Mouse (Mus musculus): Measurements from ENCODE around the gene Cux1.

The Cux1 gene

DNA sequence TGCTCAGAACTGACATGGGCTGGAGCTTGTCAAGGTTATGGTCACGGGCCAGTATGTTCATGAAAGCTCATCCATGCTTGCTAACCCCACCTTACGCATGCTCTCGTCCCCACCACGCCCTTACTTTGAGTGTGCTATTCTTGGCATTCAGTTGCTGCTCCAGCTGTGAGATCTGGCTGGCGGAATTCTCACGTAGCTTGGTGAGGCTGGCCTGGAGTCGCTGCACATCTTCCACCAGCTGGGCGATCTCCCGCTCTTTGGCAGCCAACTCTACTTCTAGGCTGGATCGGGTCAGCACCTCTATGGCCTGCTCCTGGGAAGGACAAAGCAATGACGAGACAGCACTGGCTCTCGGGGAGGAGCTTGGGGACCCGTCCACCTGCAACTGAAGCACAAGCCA, 240.7 kb downstream of the Cux1 start:
- CTCF ChIA-PET = no interaction called here

DNA sequence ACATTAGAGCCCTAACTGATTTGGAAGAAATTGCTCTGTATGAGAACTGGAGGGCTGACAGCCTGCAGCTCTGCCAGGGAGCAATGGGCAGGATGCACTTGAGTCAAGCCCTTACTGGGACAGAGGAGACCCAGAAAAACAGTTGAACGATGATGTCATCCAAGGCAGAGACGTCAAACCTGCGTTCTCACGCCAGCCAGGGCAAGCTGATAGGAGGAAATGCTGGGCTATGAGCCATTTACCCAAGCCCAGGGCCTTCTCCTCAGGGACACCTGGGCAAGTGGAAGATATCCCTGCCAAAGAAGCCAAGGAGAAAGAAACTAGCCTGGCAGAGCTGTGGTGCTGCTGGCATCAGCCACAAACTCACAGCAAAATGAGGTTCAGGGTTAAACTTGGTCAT, 242.8 kb downstream of the Cux1 start:
- CTCF ChIA-PET = no interaction called here

DNA sequence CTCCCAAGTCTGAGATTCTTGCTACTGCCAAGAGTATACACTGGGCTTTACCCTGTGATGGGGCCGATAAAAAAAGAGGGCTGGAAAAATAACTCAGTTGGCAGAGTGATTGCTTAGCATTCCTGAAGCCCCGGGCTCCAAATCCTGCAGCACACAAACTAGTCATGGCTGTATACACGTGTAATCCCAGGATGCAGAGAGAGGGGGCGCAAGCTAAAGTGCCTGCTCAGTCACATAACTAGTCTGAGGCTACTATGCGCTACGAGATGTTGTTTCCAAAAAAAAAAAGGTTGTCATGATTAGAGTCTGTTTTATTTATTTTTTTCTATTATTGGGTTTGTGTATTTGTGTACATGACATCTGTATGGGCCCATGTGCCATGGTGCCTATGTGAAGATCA, 245.9 kb downstream of the Cux1 start:
- CTCF ChIA-PET = no interaction called here

DNA sequence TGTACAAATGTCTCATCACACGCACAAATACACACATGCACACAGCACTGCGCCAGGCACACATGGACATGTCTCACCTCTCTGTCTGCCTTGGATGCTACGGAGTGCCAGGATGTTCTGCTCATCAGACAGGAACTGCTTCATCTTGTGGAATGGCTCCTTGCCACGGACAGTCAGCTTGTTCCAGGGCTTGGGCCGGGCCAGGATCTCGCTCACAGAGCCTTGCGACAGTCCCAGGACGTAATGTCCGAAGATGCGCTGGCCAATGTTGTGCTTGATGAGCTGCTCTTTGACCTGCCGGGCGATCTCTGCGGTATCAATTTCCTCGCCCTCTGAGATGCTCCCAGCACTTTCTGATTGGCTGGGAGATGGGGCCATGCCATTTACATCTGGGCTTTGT, 254.7 kb downstream of the Cux1 start:
- CTCF ChIA-PET = no interaction called here

DNA sequence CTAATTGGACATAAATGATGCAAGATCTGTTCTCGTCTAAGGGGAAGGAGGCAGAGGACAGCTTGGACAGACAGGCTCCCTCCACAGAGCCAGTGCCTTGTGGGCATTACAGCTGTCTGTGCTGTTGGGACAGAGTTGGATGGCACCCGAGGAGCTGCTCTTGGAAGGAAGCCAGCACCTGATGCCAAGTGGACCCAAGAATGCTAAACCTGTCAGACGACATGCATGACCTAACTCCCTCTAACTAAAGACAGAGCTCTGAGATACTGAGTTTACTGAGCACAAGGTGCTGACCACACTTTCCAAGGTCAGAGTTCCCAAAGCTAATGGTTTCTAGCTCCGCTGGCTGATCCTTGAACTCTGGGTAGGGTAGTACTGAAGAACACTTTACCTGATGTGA, 255.1 kb downstream of the Cux1 start:
- CTCF ChIA-PET = no interaction called here

DNA sequence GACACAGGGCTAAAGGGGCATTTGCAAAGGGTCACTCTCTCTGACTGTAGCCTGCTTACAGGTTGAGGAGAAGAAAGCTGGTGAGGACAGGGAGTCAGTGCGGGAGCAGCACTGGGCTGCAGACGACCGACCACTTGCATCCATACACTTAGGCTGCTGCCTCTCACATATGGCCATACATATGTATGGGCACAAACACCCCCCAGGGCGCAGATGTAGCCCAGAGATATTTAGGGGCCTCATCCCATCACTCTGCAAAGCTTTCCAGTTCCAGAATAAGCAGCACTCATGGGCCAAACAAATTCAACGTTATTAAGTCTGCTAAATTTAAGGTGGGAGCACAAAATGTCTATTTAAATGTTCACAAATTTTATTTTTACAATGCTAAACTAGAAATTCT, 261.0 kb downstream of the Cux1 start:
- CTCF ChIA-PET = interaction anchor here (0.6 kb wide), 1 partner anchor 96 kb away, joined by 3 read pairs; no protein-coding TSS in a partner anchor

DNA sequence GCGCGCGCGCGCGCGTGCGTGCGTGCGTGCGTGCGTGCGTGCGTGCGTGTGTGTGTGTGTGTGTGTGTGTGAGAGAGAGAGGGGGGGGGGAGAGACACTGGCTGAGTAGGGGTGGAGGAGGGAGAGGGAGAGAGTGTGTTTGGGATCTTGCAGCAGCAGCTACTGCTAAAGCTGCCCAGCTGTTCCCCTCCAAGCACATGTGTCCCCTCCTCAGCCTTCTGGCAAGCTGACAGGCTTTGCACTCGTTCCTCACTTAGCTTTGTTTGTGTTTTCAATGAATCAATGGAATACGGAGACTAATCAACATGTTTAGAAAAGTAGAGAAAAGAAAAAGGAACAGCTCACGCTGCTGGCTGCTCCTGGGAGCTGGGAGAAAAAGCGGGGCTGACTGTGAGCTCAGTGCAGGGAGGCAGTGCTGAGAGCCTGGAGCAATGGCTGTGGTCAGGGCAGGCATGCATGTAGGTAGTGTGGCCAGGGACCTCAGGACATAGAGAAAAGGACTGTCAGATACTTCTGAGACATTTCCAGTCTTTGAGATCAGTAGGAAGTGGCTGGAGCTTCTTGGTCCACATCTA, 263.8 kb downstream of the Cux1 start:
- CTCF ChIA-PET = interaction anchor here (0.6 kb wide), 1 partner anchor 12 kb away, joined by 4 read pairs; no protein-coding TSS in a partner anchor

DNA sequence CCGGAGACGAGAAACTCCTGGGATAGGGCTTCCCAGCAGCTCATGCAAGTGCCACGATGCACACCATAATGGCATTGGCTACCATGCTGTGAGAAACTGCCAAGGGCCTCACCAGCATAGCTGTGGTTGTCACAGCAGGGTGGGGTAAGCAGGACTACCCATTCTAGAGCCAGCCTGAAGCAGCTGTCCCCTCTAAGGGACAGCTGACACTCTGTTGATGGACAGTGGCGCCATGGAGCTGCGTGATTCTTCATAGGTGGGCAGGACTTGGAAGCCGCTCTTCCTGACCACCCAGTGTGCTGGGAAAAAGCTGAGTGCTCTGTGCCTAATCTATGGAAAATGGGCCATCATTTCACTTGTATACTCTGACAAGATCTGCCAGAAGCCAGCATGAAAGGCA, 266.4 kb downstream of the Cux1 start:
- CTCF ChIA-PET = no interaction called here

DNA sequence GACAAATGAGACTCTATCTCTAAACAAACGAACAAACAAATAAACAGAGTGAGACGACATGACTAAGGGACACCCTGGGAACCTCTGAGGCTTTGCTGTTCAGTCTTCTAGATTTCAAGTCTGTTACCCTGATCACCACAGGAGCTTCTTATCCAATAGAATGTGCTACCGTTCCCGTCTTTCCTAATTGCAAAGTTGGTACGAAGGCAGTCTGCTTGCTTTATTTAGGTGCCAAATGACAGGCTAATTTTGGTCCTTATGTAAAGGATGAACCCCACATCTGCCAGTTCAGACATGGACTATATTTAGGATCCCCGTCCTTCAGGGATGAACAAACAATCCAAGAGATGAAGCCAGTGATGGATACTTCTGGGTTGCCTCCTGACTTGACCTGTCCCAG, 269.6 kb downstream of the Cux1 start:
- CTCF ChIA-PET = no interaction called here

DNA sequence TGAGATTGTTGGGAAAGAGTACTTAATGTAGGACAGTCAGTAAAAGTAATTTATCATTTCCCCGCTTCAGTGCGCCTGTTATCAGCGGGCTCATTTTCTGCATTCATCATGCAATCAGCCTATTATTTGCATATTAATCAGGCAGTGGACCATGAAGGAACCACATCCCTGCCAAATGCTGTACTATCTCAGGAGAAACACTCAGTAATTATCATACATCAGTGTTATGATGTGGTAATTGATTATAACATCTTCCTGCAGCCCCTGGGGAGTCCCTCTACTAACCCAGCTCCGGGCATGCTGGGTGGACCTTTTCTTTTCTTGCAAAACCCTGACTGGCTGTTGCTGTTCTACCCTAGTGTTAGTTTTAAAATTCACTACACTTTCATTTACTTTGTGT, 270.4 kb downstream of the Cux1 start:
- CTCF ChIA-PET = no interaction called here

DNA sequence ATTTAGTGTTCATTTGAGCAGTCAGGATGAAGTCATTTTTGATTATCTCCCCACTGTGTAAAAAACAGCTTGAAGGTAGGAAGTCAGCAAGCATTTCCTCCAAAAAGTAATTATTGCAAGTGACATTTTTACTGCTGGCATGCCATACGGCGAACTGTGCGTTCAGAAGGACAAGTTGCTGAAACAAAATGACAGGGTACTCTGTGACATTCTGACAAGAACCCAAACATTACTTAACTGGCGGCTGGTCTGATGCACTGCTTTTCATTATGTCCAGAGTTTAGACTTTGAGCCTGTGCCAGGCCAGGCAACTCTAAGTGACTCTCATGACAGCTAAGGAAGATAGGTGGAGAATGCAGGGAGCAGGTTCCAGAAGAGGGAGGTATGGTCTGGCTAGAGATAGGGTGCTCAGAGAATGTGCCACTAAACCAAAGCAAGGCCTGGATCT, 274.3 kb downstream of the Cux1 start:
- CTCF ChIA-PET = no interaction called here

DNA sequence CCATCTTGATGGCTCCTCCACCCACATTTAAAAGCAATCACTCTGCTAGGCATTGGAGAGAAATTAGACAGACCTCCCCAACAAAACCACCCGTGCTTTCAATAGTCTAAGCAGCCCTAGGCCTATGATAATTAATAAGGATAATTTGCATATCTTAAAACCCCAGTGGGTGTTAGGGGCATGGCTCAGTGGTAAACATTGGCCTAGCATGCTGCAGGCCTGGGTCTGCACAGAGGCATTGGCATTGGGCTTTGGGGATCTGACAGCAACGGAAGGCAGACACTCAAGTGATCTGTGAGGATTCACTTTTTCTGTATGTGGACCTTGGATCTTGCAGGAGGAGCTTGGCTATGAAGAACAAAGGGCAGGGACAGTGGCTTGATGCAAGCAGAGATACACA, 274.9 kb downstream of the Cux1 start:
- CTCF ChIA-PET = no interaction called here

DNA sequence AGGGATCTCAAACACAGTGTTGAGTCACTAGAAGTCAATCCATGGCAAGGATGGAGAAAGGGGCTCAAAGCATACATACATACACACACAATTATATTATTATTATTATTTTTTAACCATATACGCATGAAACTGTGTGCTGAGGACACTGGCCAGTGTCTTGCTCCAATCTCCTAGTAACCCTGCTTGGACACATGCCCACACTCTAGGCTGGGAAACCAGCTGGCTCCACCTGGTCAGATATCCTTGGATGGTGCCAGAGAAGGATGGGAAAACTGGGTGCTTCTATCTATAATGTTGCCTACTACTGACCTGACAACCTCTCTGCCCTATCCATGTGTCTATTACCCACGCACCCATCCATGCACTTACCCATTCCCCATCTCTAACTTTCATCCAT, 275.7 kb downstream of the Cux1 start:
- CTCF ChIA-PET = no interaction called here

DNA sequence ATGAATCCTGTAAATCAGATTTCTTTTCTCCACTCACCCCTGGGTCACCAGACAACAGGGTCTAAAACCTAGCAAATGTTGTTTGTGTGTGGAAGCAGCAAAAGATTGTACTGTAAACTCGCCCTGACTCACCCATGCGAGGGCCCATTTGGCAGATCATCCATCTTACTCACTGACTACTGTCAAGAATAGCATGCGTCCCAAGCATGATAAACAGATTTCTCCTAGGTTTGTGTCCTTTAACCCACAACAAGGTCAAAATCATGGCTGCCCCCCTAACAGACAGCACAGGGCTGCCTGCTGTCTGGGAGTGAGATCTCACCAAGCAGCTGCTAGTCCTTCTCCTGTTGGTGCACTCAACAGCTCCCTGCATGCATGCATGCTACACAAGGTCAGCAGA, 277.5 kb downstream of the Cux1 start:
- CTCF ChIA-PET = no interaction called here

DNA sequence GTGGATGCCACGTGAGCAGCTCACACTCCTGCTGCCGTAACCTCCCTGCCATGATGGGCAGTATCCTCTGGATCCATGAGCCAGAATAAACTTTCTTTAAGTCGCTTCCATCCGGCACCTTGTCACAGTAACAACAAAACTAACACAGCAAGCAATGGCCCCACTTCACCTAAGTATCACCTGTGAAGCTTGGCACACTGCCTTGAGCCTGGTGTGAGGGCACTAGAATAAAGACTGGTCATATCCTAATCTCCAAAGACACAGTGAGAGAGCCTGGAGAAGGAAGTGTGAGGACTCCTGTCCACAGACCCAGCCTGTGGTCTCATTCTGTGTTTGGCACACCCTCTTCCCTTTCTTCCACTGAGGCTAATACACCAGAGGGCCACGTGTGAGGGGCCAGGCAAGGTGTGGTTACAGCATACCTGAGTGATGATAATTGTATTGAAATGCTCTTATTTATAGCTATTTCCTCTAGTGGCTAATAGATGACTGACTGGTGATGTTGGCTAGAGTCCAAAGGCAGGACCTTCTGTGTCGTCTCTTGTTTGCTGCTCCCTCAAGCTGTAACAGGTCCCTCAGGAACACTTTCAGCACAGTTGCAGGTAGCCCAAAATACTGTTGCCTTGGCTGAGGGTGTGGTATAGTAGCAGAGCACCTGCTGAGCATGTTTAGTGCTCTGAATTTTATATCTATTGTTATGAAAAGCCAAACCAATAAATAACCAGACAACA, 278.8 kb downstream of the Cux1 start:
- CTCF ChIA-PET = interaction anchor here (0.7 kb wide), 1 partner anchor 892 kb away, joined by 3 read pairs; no protein-coding TSS in a partner anchor

DNA sequence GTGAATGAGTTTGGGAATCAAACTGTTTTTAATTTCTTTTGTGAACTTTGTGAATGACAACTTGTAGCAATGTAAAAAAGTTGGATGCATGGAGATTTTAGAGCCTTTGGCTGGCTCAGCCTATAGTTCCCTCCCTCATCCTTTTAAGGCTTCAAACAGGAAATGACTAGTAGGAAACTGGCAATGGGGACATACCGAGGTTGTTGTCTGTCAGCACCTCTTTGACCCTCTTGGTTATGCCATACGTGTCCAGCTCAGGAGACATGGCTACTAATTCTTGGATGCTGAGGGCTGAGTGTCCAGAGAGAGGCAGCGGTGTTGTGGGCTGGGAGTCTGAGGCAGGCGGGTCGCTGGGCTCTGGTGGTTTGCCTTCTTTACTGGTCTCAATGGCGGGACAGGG, 280.7 kb downstream of the Cux1 start:
- CTCF ChIA-PET = no interaction called here

DNA sequence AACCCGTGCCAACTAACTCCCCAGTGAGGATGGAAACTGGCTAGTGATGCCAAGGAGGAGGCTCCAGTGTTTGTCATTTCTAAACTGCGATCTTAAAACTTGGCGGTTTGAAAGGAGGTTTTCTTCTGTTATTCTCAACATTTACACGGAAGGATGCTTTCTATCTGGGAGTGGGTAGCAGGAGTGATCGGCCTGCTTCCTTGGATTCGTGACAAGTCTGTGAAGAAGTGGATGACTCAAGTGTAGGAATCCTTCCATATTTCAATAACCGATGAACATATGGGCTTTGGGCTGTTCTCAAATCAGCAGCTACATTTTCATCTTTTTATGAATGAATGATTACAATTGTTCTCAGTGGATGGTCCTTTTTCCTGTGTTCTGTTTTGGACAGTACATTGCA, 282.2 kb downstream of the Cux1 start:
- CTCF ChIA-PET = no interaction called here

DNA sequence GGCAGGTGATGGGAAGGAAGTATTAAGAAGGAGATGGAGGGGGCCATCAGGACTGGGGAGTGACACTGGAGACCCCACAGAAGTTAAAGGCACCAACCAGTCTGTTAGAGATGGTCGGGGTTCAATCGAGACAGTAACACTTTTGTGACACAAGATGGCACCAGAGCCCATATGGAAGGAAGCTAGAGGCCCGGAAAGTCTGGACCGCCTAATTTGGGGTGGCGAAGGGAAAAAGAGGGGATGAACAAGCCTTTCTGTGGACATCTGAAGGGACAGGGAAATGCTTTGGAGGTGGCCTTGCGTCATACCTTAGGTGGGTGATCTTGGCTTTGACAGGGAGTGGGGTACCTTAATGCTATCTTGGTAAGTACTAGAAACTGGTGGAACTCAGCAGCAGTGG, 285.9 kb downstream of the Cux1 start:
- CTCF ChIA-PET = interaction anchor here (0.6 kb wide), 2 partner anchors 375 to 599 kb away, joined by 3 to 6 read pairs; no protein-coding TSS in a partner anchor

DNA sequence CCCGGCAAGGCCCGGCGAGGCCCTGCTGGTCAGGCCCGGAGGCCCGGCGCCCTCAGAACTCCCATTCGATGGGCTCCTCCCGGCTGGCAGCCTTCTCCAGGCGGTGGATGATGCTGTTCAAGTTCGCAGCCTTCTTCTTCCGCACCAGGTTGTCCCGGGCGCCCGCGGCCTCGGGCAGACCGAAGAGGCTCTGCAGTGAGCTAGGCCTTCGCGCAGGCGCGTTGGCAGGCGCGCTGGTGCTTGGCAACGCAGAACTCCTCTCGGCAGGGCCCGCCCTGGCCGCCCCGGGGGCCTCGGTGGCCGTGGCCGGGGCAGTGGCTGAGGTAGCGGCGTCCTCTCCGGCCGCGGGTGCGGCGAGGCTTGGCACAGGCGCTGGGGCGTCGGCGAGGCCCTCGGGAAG, 292.6 kb downstream of the Cux1 start:
- CTCF ChIA-PET = interaction anchor here (0.7 kb wide), 1 partner anchor 249 kb away, joined by 5 read pairs; no protein-coding TSS in a partner anchor

DNA sequence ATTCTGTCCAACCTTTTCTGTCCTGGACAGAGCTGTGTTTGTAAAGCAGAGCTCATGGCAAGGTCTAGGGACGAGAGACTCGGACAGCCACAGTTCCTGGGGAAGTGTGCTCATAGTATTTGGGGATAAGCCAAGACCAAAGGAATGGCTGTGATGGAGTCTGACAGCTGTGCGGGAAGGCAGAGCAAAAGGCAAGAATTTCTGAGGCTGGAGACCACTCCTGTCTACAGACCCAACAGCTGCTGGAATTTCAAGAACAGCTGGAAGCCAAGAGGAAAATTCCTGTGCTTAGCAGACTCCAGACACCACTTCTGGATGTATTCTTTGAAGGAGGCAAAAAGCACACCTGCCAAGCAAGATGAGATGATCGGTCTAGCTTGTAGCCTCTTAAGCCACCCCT, 297.4 kb downstream of the Cux1 start:
- CTCF ChIA-PET = no interaction called here

DNA sequence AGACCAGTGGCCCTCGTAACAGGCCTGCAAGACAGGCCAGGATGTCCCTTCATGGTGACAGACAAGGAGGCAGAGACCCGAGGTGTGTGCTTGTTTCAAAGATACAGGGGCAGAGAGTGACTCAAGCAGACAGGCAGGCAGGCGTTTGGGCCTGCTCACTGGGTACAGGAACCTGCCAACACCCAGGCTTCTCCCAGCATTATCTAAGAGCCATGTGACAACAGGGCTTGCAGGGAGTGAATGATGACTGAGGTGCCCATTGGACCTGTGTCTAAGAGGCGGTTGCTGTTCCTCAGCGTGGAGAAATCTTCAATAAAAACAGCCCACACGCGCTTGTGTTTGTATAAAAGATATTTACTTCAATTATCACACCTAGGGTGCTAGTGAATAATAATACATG, 301.2 kb downstream of the Cux1 start:
- CTCF ChIA-PET = interaction anchor here (0.7 kb wide), 2 partner anchors 149 to 279 kb away, joined by 3 to 7 read pairs; no protein-coding TSS in a partner anchor

DNA sequence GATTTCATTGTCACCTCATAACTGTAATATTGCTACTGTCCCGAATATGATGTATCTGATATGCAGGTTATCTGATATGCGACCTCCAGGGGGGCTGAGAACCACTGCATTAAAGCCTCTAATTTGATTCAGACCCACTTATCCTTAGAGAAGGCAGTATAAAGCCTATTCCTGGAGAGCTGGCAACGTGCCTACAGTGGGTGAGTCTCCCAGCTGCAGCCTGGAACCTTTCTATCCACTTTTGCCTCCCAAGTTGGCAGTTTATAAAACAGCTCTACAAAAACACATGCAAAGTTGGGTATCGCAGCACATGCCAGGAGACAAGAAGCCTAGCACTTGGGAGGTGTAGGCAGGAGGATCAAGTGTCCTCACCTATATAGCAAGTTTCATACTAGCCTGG, 303.9 kb downstream of the Cux1 start:
- CTCF ChIA-PET = no interaction called here

DNA sequence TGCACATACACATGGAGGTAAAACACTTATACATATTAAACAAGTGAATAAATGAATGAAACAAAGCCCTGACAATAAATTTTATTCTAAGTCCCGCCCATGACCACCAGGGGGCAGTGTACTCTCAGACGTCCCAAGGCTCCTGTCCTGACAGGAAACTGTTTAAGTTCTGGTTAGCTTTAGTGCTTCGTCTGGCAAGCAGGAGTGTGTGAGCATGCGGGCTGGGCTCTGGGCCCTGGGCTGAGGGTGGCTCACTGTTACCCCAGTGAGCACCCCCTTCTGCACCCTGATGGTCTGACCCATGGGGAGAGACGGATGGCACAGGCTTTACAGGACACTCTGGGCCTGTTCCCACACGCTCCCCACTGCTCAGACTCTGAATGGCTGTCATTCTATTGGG, 308.4 kb downstream of the Cux1 start:
- CTCF ChIA-PET = no interaction called here

DNA sequence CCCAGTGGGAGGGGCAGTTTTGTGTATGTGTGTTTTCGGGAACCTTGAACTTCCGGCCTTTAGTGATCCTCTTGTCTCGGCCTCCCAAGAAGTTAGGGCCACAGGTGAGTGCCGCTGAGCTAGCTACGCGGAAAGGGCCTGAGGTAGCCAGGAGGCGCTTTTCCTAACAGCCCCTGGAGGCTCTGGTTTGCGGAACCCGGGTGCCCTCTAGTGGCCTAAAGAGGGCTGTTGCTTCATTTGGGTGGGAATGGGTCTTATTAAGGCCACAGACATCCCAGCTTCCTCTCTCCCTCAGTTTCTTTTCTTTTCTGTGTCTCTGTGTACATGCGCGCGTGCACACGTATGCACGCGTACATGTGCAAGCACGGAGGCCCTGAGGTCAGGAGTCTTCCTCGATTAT, 314.4 kb downstream of the Cux1 start:
- CTCF ChIA-PET = interaction anchor here (0.6 to 1.5 kb wide), 6 partner anchors 8 to 484 kb away, joined by 3 to 10 read pairs (median 6); no protein-coding TSS in a partner anchor

Measured in spleen, embryonic (tissue).